Mouse (Mus musculus) frontal cortex, postnatal 10 days (tissue): Measurements from ENCODE around the gene Dnaaf3.

Source experiments
- DNase-seq, 2 experiments: peaks; one replicate each; pipeline ENCODE4 v3.0.0; 2022; ENCODE audit warnings: low spot score in 2 of 2, mixed read lengths in 1 of 2

The Dnaaf3 gene

GRCm38 (mm10) chr7:4522292-4522691 lies 10.0 kb downstream of the Dnaaf3 start:
- no peak for DNase-seq

- no peak for DNase-seq
These were observed 10.8 kb downstream of the Dnaaf3 start for GRCm38 (mm10) chr7:4521231-4522003.

- DNase-seq: no peak
These were observed 13.8 kb downstream of the Dnaaf3 start for GRCm38 (mm10) chr7:4518487-4518886.

- DNase-seq: no peak
These were observed 15.8 kb downstream of the Dnaaf3 start, which contains the start of gene Tnnt1 for GRCm38 (mm10) chr7:4516332-4517050. Gene Tnnt1 (minus strand): TSS chr7:4516382.

GRCm38 (mm10) chr7:4515853-4516252 lies 16.4 kb downstream of the Dnaaf3 start:
- DNase-seq: no peak

GRCm38 (mm10) chr7:4513829-4514712 lies 18.2 kb downstream of the Dnaaf3 start:
- DNase-seq: no peak

GRCm38 (mm10) chr7:4513236-4513635 lies 19.0 kb downstream of the Dnaaf3 start:
- no peak for DNase-seq

GRCm38 (mm10) chr7:4511489-4512224 lies 20.6 kb downstream of the Dnaaf3 start:
- DNase-seq: no peak

- peak in 1 of 2 experiments; percentile 63 for DNase-seq
These were observed 22.2 kb downstream of the Dnaaf3 start for GRCm38 (mm10) chr7:4509863-4510608.

GRCm38 (mm10) chr7:4508739-4509116 lies 23.5 kb downstream of the Dnaaf3 start:
- DNase-seq: no peak

GRCm38 (mm10) chr7:4508062-4508738 lies 24.1 kb downstream of the Dnaaf3 start:
- DNase-seq: no peak

- no peak for DNase-seq
These were observed 25.0 kb downstream of the Dnaaf3 start for GRCm38 (mm10) chr7:4507220-4507619.

GRCm38 (mm10) chr7:4504646-4505435 lies 27.4 kb downstream of the Dnaaf3 start:
- no peak for DNase-seq

- DNase-seq: no peak
These were observed 28.4 kb downstream of the Dnaaf3 start for GRCm38 (mm10) chr7:4503858-4504257.

GRCm38 (mm10) chr7:4503100-4503499 lies 29.2 kb downstream of the Dnaaf3 start:
- DNase-seq: no peak

- no peak for DNase-seq
These were observed 29.7 kb downstream of the Dnaaf3 start for GRCm38 (mm10) chr7:4502421-4503090.

GRCm38 (mm10) chr7:4501558-4502397 lies 30.5 kb downstream of the Dnaaf3 start, which contains the start of gene Ppp1r12c:
Gene Ppp1r12c (minus strand): TSS chr7:4501680.
- peak; percentile 90 to 96 for DNase-seq
